Mouse (Mus musculus): Measurements from ENCODE around the gene Spdya. TPM values are rescaled to one million over a fixed set of nuclear protein-coding genes. Genes with fewer than 3 reads are reported as not detected.
"Not testable (repeated sequence)": the region's sequence is repeated elsewhere in the genome, so short reads cannot be mapped to it uniquely, and the experiment has no call there.

Spdya gene
- total RNA-seq (2021): 1 to 10 TPM; 1.5 to 3.0 TPM

- DNase-seq (ENCODE audit: low spot score in 2 of 2): peak; percentile 81 to 89
- intact Hi-C loops (cut with DNase I): loop anchor here (10.0 kb wide), 1 partner anchor 1233 kb away; no protein-coding TSS in a partner anchor
Measured at GRCm38 (mm10) chr17:71551757-71552451, at the start of gene Spdya. Gene Spdya, plus strand, starts transcription at chr17:71552061.

DNA sequence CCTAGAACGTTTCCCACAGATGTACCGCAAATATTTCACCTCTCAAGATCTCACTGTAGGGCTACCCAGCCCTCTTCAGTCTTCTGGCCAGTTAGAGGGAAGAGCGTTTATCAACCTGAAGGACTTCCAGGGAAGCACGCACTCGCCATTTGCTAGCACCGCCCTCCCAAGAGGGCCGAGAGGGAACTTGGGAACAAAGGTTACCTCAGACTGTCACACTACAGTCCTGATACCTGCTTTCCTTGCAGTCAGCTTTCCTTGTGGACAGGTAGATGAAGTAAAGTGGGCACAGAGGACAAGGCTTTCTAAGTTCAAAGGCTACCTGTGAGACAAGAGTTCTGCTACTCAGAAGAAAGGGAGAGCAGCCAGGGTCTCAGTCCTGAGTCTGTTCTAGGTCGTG is 45.0 kb upstream of the Spdya start:
- intact Hi-C loops (cut with DNase I): no loop called here
- DNase-seq (ENCODE audit: low spot score in 2 of 2): no peak

- DNase-seq (ENCODE audit: low spot score in 2 of 2): no peak
- intact Hi-C loops (cut with DNase I): no loop called here
Measured at GRCm38 (mm10) chr17:71510297-71510696, 41.6 kb upstream of the Spdya start.

DNA sequence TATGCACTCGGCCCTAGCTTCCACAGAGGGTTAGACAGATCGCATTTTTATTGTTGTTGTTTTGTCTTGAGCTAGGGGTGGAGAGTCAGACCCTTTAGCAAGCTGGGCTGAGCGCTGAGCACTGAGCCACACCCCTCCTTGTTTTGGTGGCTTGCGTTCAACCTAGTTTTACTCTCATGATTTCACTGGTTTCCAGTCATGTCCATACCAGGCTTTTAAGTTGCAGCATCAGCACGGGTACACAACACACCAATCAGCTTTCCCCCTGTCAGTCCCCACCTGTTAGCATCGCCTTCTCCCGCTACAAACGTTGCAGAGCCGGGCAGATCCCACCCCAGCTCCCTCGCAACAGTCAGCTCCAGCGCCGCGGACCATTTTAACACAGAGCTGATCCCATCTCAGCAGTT is 25.6 kb upstream of the Spdya start:
- DNase-seq (ENCODE audit: low spot score in 2 of 2): no peak
- intact Hi-C loops (cut with DNase I): loop anchor here (2.0 kb wide), 1 partner anchor 52 kb away; the partner anchor contains the start of gene Smchd1

- peak; percentile 89 to 90 for DNase-seq (ENCODE audit: low spot score in 2 of 2)
- intact Hi-C loops (cut with DNase I): loop anchor here (2.0 kb wide), 1 partner anchor 52 kb away; the partner anchor contains the start of gene Smchd1
Measured at GRCm38 (mm10) chr17:71526711-71527564, 24.9 kb upstream of the Spdya start, which contains the start of gene Ndc80. Gene Ndc80, minus strand, starts transcription at chr17:71526857.

DNA sequence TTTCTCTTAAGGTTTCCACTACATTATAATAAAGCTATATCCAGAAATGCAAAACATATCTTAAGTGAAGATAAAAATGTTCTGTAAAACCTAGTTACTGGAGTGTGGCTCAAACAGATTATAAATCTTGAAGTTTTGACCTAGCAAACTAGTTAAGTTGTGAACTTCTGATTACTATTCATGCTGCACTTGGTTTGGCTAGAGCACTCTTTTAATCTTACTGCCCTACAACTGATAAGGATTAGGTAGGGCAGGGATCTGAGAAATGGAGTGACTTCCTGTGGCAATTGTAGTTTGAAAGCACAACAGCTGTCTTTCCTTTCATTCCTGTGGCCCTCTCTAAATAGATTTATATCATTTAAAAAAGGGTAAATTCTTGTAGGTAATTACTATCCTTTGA is 23.8 kb upstream of the Spdya start:
- intact Hi-C loops (cut with DNase I): no loop called here
- DNase-seq (ENCODE audit: low spot score in 2 of 2): no peak

DNA sequence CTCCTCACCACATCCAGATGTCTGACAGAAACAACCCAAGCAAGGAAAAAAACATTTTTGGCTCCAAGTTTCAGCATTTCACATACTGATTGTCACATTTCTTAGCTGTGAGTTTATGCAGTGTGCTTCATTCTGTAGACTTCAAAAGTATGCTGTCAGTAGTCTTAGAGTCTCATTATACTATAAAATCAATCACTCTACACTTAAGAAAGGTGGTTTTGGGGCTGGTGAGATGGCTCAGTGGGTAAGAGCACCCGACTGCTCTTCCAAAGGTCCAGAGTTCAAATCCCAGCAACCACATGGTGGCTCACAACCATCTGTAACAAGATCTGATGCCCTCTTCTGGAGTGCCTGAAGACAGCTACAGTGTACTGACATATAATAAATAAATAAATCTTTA is 16.3 kb upstream of the Spdya start:
- intact Hi-C loops (cut with DNase I); DNase-seq (ENCODE audit: low spot score in 2 of 2): not testable (repeated sequence)

DNA sequence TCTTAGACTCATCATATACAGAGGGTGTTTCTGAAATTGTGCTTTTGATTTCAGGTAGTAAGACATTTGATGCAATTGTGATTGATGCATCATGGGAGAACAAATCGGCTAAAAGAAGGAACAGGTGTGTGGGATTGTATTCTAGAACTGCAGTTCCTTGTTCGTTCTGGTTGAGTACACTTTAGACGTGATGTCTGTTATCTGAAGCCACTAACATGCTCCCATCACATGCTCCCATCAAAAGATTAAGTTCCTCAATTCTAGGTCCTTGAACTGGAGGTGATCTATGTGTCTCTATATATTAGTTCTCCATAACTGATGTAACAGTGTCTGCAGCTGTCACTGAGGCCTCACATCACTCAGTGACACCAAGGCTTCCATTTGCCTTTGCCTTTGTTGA is 14.7 kb upstream of the Spdya start:
- no peak for DNase-seq (ENCODE audit: low spot score in 2 of 2)
- intact Hi-C loops (cut with DNase I): no loop called here

DNA sequence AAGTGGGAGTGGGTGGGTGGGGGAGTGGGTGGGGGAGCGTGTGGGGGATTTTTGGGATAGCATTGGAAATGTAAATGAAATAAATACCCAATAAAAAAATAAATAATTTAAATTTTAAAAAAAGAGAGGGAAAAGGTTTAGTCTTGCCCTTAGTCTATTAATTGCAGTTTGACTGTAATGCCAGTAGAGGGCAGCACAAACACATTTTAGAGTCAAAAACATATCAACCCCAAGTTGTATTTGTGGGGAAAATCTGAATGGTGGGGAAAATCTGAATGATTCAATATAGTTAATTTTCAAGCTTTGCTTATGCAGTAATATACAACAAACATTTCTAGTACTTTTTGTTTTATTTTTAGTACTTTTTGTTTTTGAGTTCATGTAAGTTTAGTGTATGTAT is 3.3 kb upstream of the Spdya start:
- intact Hi-C loops (cut with DNase I): no loop called here
- DNase-seq (ENCODE audit: low spot score in 2 of 2): no peak

- intact Hi-C loops (cut with DNase I): loop anchor here (10.0 kb wide), 1 partner anchor 1233 kb away; no protein-coding TSS in a partner anchor
Measured at GRCm38 (mm10) chr17:71551350-71551749, 511 bp upstream of the Spdya start.

DNA sequence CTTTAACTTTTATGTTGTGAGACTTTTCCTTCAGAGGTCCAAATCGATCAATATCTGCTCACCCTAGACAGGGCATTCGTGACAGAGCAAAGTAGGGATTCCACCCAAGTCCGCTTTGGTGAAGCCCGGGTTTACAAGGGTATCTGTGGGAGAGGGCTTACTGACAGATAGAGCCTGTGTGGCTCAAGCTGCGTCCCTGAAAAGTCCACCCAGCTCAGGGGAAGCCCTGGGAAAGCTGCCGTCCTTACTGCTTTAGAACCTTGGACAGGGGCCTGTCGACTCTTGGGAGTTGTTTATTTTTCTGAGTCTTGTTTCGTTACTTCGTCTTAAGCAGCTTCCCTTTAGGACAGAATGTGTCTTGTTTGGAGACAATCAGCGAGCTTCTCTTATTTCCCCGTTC is 1.0 kb downstream of the Spdya start:
- intact Hi-C loops (cut with DNase I): loop anchor here (10.0 kb wide), 1 partner anchor 1232 kb away; no protein-coding TSS in a partner anchor
- no peak for DNase-seq (ENCODE audit: low spot score in 2 of 2)

More at GRCm38 (mm10) chr17:71551350-71551749, 511 bp upstream of the Spdya start:
- no peak for DNase-seq (ENCODE audit: low spot score in 2 of 2)

DNA sequence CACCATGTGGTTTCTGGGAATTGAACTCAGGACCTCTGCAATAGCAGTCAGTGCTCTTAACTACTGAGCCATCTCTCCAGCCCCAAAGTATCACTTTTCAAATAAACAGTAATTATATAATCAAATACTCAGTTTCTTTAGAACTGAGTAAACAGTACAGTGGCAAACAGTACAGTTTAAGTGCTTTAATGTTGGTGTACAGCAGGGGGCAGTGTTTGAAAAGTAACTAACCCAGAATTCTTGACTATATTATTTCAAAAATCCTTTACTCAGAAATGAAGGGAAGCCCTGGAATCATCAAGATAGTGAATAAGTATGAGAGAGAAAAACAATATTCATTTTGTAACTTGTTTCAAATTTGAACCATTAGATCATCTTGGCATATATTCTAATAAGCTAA is 9.8 kb downstream of the Spdya start:
- DNase-seq (ENCODE audit: low spot score in 2 of 2): peak in 1 of 2 experiments; percentile 9
- intact Hi-C loops (cut with DNase I): no loop called here

DNA sequence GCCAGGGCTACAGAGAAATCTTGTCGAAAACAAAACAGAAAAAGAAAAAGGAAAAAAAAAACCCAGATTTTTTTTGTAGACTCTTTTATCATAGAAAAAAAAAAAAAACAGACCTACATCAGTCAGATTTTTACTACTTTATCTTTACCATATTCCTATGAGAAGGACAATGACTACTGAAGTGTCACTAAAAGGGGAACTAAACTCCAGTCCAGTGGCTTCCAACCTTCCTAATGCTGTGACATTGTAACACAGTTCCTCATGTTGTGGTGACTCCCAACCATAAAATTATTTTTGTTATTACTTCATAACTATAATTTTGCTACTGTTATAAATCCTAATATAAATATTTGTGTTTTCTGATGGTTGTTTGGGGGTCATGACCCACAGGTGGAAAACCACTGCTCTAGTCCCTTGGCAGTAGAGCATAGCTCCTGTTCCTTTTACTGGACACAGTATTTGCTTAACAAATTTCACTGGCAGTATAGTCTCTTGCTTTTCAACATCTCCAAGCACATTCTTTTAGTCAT is 27.4 kb downstream of the Spdya start:
- intact Hi-C loops (cut with DNase I): no loop called here

DNA sequence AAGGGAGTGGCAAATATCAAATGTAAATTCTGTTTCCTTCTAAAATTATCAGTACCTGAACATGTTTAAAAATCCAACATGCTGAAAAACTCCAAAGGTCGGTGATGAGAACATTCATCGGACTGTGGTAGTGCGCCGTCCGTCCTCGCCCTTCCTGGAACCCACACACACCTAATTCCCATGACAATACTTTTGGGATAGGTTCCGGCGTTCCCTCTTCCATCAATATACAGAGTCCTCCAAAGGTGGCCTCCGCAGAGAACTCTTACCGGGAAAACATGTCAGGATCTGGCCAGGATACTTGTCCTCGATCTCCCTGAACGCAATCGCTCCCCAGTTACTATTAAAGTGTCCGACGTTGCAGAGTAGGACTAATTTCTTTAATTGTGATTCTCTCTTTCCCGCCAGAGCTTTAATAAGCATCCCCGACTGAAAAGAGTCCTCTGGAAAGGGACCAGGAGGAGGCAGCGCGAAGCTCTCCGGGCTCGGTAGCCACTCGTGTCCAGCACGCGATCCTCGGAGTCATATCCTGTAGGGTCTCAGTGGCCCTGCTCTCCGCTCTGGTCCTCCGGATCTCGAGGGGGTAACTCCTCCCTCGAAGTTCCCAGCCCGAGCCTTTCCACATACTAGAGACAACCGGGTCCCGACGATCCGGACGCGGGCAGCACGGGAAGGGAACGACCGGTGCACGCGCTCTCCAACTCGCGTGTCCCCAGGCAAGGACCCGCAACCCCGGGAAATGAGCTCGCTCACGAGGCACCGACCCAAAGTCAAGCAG is 46.2 kb downstream of the Spdya start:
- intact Hi-C loops (cut with DNase I): loop anchor here (2.0 kb wide), 1 partner anchor 19 kb away; no protein-coding TSS in a partner anchor
- no peak for DNase-seq (ENCODE audit: low spot score in 2 of 2)

More for the DNA sequence above, 27.4 kb downstream of the Spdya start:
- DNase-seq (ENCODE audit: low spot score in 2 of 2): no peak

GRCm38 (mm10) chr17:71598659-71599554 is 47.0 kb downstream of the Spdya start:
- intact Hi-C loops (cut with DNase I): loop anchor here (2.0 kb wide), 1 partner anchor 18 kb away; no protein-coding TSS in a partner anchor
- DNase-seq (ENCODE audit: low spot score in 2 of 2): peak; percentile 92 to 93

DNA sequence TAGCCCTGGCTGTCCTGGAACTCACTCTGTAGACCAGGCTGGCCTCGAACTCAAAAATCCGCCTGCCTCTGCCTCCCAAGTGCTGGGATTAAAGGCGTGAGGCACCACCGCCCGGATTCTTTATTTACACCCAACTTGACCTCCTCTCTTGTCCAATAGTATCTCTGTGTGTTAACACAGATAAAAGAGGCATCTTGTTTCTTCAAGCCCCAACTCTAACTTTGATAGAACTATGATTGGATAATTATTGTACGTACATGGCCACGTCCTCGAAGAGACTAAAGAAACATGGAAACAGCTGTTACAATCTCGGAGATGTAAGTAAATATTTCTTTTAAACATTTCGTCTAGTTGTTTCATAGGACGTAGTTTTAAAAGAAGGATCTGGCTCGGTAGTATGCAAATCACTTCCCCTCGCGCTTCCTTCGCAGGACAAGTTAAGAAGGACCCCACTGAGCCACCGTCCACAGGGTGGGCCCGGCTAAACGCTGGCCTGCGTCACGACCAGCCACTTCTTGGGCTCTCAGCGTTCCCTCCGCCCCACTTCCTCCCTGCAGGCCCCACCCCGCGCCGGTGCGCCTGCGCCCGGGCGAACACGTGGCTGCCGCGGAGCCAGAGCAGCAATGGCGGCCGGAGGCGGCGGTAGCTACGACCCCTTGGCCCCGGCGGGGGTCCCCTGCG is 63.9 kb downstream of the Spdya start, which contains the start of gene Wdr43:
Wdr43 (plus strand) TSS at position 258 of the 681 bp plus-strand sequence.
- intact Hi-C loops (cut with DNase I): loop anchor here (2.0 kb wide), 1 partner anchor 17 kb away; no protein-coding TSS in a partner anchor
- peak; percentile 97 to 98 for DNase-seq (ENCODE audit: low spot score in 2 of 2)

DNA sequence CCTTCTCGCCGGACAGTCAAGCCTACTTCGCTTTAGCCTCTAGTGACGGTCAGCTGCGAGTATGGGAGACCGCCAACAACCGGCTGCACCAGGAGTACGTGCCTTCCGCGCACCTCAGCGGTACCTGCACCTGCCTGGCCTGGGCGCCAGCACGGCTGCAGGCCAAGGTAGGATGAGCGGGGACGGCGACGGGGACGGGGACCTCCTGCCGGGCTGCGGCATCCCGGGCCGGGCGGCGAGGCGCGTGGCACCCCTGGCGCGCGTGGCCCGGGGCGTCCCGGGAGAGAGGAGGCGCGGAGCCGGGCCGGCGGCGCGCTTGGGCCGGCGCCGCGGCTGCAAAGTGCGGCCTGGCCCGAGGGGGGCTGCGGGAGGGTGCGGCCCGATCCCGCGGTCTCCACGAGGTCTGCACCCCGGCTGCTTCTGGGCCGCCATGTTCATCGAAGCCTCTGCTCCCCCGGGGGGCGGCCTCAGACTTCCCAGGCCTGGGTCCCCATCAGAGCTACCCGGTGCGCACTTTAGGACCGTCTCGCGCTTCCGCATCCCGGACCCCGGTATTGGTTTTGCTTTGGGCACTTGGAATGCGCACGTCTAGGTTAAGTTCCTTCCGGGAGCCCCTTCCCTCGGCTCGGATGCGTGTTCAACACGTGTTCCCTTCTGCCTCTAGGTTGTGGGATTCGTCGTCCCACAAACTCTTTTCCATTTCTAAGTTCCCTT is 64.6 kb downstream of the Spdya start:
- peak; percentile 14 to 26 for DNase-seq (ENCODE audit: low spot score in 2 of 2)
- intact Hi-C loops (cut with DNase I): loop anchor here (2.0 kb wide), 1 partner anchor 18 kb away; no protein-coding TSS in a partner anchor

All from left cerebral cortex, postnatal 36 days (tissue).